Mouse (Mus musculus): ENCODE measurements around the gene Clec9a.

Clec9a gene

GRCm38 (mm10) chr6:129425217-129425616, 16.6 kb downstream of the Clec9a start:
- no peak for DNase-seq (ENCODE audit: low read depth, low spot score)

DNA sequence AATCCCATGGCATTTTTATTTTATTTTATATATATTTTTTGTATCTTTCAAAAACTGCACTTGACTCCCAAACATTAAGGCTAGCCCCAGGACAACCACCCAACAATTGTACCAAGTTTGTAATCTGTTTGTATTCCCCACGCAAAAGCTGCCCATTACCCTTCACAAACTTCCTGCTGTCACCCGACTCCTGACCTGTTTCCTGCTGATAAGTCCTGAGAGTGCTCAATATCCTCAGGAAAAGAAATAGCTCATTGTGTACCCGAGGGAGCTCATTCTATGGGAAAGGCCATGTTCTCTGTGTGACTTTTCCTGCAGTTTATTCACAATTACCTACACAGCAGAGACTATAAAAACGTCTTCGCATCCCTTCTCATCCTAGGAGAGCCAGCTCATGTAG, 17.1 kb downstream of the Clec9a start:
- DNase-seq (ENCODE audit: low read depth, low spot score) = no peak

GRCm38 (mm10) chr6:129427281-129427680, 18.6 kb downstream of the Clec9a start:
- DNase-seq (ENCODE audit: low read depth, low spot score) = no peak

- peak; percentile 37 for DNase-seq (ENCODE audit: low read depth, low spot score)
These were observed 25.6 kb downstream of the Clec9a start for GRCm38 (mm10) chr6:129434239-129434638.

DNA sequence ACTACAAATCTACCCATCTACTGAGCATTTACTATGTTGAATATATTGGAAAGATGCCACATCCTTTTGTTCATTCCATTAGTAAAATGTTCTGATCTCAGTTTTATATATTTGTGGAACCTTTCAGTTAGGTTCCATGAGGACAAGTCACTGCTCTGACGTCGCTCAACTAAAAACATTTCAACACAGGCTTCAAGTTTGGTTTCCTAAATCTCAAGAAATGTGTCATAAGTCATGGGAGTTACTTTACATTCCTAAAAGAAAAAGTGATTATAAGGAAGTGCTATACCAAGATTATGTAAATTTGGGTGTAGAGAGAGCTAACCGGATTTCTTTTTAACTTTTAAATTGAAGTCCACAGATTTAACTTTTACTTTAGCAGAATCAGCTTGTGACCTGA, 27.4 kb downstream of the Clec9a start:
- DNase-seq (ENCODE audit: low read depth, low spot score) = no peak

DNA sequence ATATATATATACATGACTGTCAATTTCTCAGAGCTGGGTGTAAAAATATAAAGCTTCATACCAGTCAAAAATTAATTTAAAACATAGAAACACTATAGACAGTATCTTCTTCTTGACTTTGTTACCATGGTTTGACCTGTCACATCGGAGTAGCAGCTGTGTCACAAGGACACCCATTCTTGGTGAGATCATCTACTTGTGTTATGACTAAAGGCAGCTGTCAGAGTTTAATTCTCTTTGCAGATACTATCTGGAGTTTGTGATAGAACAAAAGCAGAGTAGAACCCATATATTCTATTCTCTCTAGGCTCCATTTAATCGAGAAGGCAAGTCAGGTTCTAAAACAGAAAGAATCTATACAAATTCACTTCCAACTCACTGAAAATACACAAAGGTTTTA, 29.4 kb downstream of the Clec9a start:
- no peak for DNase-seq (ENCODE audit: low read depth, low spot score)

DNA sequence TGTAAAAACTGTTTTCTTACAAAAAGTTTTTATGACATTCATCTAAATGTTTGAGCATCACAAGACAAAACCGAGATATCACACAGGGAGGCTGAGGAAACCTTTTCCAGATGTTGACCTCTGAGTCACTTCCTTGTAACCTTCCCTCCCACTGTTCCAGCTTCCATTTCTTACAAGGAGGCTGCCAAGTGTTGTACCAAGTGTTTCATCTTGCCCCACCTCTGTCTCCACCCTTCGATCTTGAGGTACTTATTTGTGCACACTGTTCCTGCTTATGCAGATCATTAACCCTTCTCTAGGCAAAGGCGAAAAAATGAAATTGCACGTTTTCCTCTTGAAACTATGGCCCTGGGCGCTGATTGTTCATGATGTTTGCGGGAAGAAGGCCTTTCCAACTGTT, 41.1 kb downstream of the Clec9a start:
- no peak for DNase-seq (ENCODE audit: low read depth, low spot score)

- DNase-seq (ENCODE audit: low read depth, low spot score) = no peak
These were observed 42.9 kb downstream of the Clec9a start, which contains the start of gene Clec1a for GRCm38 (mm10) chr6:129451411-129452039. TSS of gene Clec1a (minus strand) at chr6:129452000.

DNA sequence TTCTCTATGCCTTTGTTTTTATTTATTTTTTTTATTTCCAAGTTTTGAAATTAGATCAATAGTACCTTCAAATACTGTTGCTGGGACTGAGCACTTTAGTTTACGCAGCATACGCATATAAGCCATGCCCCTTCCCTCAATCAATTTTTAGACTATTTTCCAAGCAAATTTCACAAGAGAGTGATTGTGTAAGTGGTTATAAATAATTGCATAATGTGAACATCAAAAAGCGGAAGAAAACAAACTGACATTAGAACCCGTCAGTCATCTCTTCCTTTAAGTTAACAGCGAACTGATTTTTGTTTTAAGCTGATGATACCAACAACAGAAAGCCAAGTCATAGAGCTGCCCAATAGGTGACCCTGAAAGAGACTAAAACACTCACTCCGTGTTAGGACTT, 62.7 kb downstream of the Clec9a start:
- DNase-seq (ENCODE audit: low read depth, low spot score) = no peak

DNA sequence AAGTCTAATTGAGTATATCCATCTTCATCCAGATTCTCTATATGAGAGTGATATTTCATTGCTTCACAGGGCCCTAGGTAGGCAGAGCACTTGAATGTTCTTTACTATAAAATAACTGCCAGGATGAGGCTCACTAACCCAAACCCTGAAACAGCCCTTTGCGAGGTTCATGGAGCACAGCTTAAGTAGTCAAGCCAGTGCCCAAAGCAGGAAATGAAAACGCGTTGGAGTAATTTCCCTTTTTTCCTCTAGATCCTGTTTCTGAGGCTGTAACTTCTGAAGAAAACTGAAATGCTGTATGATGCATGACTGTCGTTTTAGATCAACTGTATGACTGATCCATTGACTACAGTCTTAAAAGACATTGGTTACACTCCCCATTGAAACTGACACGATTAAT, 64.0 kb downstream of the Clec9a start:
- no peak for DNase-seq (ENCODE audit: low read depth, low spot score)

Measured in CD4-positive helper T cell, adult 2 months (primary cell).